Mouse (Mus musculus): Measurements from ENCODE around the gene Spaca6.
"Not testable (repeated sequence)": the region's sequence is repeated elsewhere in the genome, so short reads cannot be mapped to it uniquely, and the experiment has no call there.

Spaca6 gene

GRCm38 (mm10) chr17:17843534-17844261 lies 16.7 kb downstream of the Spaca6 start:
- ATAC-seq (ENCODE audit: low TSS enrichment), result peak; percentile 32; the same call in 1 of the 2 replicates

GRCm38 (mm10) chr17:17844606-17845005 lies 17.6 kb downstream of the Spaca6 start:
- ATAC-seq (ENCODE audit: low TSS enrichment), result not testable (repeated sequence)

GRCm38 (mm10) chr17:17845187-17846027 lies 18.4 kb downstream of the Spaca6 start:
- ATAC-seq (ENCODE audit: low TSS enrichment), result peak; percentile 72

GRCm38 (mm10) chr17:17848988-17849387 lies 22.0 kb downstream of the Spaca6 start:
- no peak for ATAC-seq (ENCODE audit: low TSS enrichment)

- ATAC-seq (ENCODE audit: low TSS enrichment), result peak; percentile 76
These were observed 23.2 kb downstream of the Spaca6 start for GRCm38 (mm10) chr17:17849906-17850712.

GRCm38 (mm10) chr17:17855064-17855838 lies 28.3 kb downstream of the Spaca6 start, which contains the start of gene Has1:
Gene Has1 (minus strand): TSS chr17:17855205.
- ATAC-seq (ENCODE audit: low TSS enrichment), result no peak

GRCm38 (mm10) chr17:17856612-17857011 lies 29.7 kb downstream of the Spaca6 start:
- no peak for ATAC-seq (ENCODE audit: low TSS enrichment)

GRCm38 (mm10) chr17:17857446-17857845 lies 30.5 kb downstream of the Spaca6 start:
- no peak for ATAC-seq (ENCODE audit: low TSS enrichment)

GRCm38 (mm10) chr17:17860110-17860509 lies 33.2 kb downstream of the Spaca6 start:
- ATAC-seq (ENCODE audit: low TSS enrichment), result no peak

- peak; percentile 16; the same call in 1 of the 2 replicates for ATAC-seq (ENCODE audit: low TSS enrichment)
These were observed 35.4 kb downstream of the Spaca6 start for GRCm38 (mm10) chr17:17862360-17862759.

GRCm38 (mm10) chr17:17865168-17865567 lies 38.2 kb downstream of the Spaca6 start:
- ATAC-seq (ENCODE audit: low TSS enrichment), result no peak

GRCm38 (mm10) chr17:17866801-17867469 lies 40.0 kb downstream of the Spaca6 start:
- ATAC-seq (ENCODE audit: low TSS enrichment), result 0 out of 2 replicates have a peak, but pooled peaks have one; percentile 23

GRCm38 (mm10) chr17:17870892-17871550 lies 44.1 kb downstream of the Spaca6 start:
- ATAC-seq (ENCODE audit: low TSS enrichment), result no peak

- ATAC-seq (ENCODE audit: low TSS enrichment), result no peak
These were observed 44.7 kb downstream of the Spaca6 start for GRCm38 (mm10) chr17:17871697-17872096.

- no peak for ATAC-seq (ENCODE audit: low TSS enrichment)
These were observed 52.4 kb downstream of the Spaca6 start for GRCm38 (mm10) chr17:17879347-17879746.

GRCm38 (mm10) chr17:17882672-17883071 lies 55.7 kb downstream of the Spaca6 start:
- no peak for ATAC-seq (ENCODE audit: low TSS enrichment)

GRCm38 (mm10) chr17:17883840-17884239 lies 56.9 kb downstream of the Spaca6 start, which contains the start of gene Fpr1:
Gene Fpr1 (minus strand): TSS chr17:17883940.
- ATAC-seq (ENCODE audit: low TSS enrichment), result no peak

GRCm38 (mm10) chr17:17887774-17888248 lies 60.9 kb downstream of the Spaca6 start, which contains the start of the genes Fpr2 and Fpr3:
Gene Fpr2 (plus strand): TSS chr17:17887824.
Gene Fpr3 (plus strand): TSS chr17:17887852.
- ATAC-seq (ENCODE audit: low TSS enrichment), result peak; percentile 57

GRCm38 (mm10) chr17:17889732-17890425 lies 62.9 kb downstream of the Spaca6 start:
- ATAC-seq (ENCODE audit: low TSS enrichment), result no peak
